Mouse (Mus musculus) ovary, adult 18-20 months (tissue): ENCODE results near the gene Cyp4a14.
"Not testable (repeated sequence)": the region's sequence is repeated elsewhere in the genome, so short reads cannot be mapped to it uniquely, and the experiment has no call there.

Experiments used
- DNase-seq: peaks from one replicate; pipeline ENCODE4 v3.0.0; 2022; ENCODE audit warnings: low spot score, mixed read lengths

Cyp4a14 gene

DNA sequence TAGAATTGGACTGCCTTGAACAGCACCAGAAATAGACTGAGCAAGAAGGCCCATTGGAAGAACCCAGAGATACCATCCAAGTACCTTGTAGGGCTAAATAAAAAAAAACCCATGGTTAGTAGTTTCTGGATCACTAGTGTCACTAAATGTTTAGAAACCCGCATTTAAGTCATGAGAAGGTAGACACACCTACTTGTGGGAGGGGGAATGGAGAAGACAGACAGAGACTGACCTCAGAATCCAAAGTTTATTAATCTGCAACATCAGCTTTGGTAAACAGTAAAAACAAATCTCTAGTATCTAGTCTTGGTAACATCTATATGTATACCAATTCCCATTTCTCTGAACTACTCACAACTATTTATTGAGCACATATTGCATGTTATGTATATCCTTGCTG lies at the start of gene Cyp4a14:
Cyp4a14 (minus strand) TSS at position 142 of the 400 bp plus-strand sequence.
- no peak for DNase-seq

DNA sequence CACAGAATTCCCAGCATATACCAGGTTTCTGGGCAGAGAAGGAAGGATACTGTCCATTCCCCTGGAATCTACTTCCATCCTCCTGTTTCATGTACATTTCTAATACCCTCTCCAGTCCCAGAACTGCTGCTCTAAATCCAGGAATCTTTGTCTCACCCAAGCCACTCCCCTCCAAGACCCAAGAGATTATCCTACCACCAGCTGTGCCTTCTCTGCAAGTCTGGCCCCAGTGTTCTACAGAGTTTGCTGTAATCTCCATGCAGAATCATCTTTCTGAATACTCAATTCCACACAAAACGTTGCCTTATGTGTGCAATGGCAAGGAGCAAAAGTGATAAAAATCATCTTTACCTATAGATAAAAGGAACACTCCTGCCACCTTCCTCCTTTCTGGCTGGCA lies 49.2 kb upstream of the Cyp4a14 start:
- DNase-seq: no peak

DNA sequence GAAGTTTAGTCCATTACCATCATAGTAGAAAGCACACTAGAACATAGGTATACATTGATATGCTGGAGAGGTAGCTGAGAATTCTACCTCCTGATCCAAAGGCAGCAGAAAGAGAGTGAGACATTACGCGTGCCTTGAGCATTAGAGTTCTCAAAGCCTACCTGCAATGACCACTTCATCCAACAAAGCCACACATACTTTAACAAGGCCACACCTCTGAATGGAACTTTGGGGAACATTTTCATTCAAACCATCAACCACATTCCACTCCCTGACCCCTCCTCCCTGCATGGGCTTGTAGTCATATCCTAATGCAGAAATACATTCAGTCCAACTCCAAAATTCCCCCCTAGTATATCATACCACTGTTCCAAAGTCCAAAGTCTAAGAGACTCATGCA lies 25.8 kb upstream of the Cyp4a14 start:
- DNase-seq: no peak

DNA sequence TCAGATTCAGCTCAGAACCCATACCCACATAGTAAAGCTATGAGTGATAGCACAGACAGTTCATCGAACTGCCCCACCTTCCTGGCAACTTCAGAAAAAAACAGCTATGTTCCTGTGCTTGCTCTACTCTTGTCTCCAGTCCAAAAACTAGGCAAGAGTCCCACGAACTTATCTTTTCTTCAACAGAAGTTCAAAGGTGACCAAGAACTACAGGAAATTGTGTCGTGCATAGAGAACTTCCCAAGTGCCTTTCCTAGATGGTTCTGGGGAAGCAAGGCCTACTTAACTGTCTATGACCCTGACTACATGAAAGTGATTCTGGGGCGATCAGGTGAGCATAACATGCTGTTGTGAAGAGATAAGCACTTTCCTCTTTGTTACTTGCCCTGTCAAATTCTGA lies 23.5 kb upstream of the Cyp4a14 start:
- no peak for DNase-seq

DNA sequence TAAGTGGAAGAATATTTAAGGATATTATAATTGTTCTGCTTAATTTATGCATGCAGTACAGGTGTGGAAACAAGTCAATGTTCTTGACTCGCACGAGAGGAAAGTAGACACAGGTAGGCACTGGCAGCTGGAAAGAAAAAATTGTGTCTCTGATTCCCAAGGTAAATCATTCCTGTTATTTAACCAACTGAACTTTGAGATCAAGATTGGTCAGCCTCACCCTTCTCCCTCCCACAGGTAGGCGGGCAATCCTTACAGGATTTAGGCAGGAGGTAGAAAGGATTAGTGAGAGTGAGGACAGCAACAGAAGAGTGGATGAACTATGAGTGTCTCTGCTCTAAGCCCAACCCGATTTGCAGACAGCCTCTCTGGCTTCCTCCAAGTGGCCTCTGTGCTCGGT lies 22.1 kb upstream of the Cyp4a14 start, which contains the start of gene Cyp4a10:
Cyp4a10 (plus strand) TSS at position 265 of the 400 bp plus-strand sequence.
- DNase-seq: not testable (repeated sequence)

DNA sequence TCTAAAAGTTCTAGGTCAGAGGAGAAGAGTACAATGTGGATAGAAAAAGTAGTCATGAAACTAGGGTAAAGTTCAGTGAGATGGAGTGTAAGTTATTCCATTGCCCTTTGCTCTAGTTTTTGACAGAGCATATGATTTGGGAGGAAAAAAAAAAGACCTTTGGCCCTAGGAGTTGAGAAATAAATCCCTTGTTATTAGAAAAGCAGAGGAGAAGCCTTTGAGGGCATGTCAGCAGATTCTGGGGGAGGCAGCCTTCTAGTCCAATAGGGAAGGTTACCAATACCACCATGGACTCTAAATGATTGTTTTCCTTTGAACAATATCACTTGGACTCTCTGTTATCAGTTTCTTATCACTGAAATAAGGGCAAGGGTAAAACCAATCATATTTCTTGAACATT lies 18.0 kb upstream of the Cyp4a14 start:
- DNase-seq: peak; percentile 19

DNA sequence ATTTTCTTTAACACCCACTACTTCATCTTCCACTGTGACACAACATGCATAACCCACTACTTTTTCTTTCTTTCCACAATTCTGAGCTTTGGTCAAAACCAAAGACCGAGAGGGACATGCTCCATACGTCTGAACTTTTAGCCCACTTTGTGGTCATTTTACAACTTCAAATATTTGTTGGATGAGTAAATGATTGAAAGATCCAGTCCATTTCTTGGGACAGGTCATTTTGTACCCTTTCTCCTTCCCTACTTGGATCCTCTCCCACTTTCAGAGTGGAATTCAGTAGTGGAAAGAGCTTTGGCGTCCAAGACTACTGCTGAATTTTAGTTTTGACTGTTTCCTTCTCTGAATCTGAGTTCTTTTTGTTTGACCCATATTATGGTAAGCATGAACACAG lies 1.5 kb upstream of the Cyp4a14 start:
- no peak for DNase-seq

DNA sequence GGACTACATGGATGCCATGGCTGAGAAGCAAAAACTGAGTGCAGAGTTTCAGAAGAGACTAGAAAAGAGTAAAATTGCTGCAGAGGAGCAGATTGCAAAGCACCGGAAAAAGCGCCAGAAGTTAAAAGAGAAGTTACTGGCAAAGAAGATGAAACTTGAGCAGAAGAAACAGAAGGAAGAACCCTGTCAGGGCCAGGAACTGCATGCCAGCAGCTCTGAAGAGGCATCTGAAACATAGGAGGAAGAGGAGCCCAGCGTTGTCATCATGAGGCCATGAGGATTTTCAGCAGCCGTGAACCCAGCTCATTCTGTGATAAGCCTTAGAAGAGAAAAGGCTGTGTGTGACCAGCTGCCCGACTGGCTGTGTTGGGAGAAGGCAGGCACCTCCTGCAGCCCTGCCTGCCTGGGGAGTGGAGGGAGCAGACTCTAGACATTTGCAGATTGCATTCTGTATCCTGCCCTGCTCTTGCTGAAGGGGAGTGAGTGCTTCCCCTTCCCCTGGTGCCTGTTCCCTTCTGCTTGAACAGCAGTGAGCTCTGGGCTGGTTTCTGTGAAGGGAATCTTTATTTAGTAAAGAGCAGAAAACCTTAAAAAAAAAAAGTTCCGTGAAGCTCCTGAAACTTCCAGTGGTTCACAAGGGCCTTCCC lies 14.8 kb downstream of the Cyp4a14 start:
- no peak for DNase-seq

DNA sequence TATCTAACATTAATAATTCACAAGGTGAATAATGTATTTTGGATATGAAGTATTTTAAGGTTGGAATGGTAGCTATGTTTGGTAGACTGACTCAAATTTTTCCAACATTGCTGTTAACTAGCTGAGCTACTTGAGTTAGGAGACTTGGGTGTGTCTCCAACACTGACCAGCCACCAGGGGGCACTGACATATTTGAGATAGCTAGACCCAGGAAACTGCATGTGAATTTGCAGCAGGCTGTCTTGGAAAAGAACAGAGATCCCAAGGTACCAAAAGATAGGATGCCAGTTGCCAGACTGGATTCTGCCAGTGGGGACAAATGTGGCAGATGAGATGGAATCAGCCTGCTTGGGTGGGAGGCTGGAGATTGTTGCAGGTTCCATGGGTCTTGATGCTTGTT lies 19.9 kb downstream of the Cyp4a14 start:
- peak; percentile 26 for DNase-seq

DNA sequence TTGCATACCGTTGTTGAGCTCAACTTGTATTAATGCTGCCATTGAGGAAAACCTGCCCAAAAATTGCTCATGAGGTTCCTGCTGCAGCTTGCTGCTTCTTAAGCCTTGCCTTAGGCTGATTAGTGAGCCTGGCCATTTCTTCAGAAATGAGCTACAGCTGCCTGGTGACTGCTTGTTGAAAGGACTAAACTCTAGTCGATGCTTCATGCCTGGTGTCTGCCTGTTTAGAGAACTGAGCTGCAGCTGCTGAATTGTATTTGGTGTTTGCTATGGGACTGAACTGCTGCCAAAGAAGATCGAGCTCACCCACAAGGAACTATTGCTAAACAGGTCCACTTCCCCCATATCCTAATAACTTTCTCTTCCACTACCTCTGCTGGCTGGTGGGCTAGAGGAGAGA lies 22.4 kb downstream of the Cyp4a14 start:
- DNase-seq: not testable (repeated sequence)

DNA sequence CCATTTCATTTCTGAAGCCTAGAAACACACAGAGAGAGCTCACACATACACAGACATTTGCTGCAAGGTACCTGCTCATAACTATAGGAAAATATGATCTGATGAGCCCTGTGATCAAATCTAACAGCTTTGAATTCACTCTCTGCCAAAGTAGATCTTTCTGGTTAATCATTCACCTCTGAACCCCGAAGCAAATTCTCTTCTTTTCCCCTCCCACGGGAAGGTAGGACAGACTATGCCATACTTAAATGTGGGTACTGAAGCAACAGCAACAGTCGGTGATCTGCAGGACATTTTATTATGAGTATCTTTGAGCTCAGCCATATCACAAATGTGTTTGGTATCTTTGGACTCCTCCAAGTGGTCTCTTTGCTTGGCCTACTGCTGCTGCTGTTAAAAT lies 43.6 kb downstream of the Cyp4a14 start, which contains the start of gene Cyp4a30b:
Cyp4a30b (plus strand) TSS at position 301 of the 400 bp plus-strand sequence.
- no peak for DNase-seq

DNA sequence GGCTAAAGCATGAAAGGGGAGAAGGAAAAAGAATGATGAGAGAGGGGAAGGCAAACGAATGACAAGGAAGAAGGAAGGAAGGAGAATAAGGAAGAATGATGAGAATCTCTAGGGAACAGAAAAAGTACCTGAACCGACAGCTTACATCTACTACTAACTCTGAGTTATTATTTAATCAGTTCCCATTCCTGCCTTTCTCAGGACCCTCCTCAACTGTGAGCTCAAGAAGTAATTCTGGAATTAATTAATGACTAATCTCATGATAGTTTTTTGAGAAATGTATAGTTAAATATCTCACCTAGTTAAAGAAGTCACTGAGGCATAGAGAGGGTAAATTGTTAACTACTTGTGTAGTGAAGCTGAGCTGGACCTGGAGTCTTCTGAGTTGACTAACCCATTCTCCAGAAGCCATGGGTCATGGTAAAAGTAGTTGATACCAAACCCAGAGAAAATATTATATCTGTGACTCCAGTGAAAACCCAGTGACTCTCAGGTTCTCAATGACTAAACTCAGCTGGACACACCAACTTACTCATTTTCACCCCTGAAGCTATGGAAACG lies 45.3 kb downstream of the Cyp4a14 start:
- no peak for DNase-seq
